Mouse (Mus musculus): ENCODE measurements around the gene Dlx5. TPM values are rescaled to one million over a fixed set of nuclear protein-coding genes. Genes with fewer than 3 reads are reported as not detected.

The Dlx5 gene
- total and polyA plus RNA-seq, 3 experiments: not detected

- Histone ChIP-seq H3K9ac (ENCODE audit: insufficient read depth, low read depth) (no peak overlapping the region), H3K27me3 (replicated peaks) (no peaks in the 10 kb centered on the region)
- dilution Hi-C loops (cut with MboI; ENCODE audit: extremely low pct_ligation_motif_present, extremely low pct_unique_long_range_greater_than_20kb, low sequenced_read_pairs): no loop called here
Measured at GRCm38 (mm10) chr6:6881115-6881637, 709 bp downstream of the Dlx5 start.

GRCm38 (mm10) chr6:6880361-6881114, 1.3 kb downstream of the Dlx5 start:
- Histone ChIP-seq H3K27me3 (replicated peaks) (no peaks in the 10 kb centered on the region), H3K27ac (ENCODE audit: insufficient read depth, low read depth) (no peak overlapping the region), H3K9ac (ENCODE audit: insufficient read depth, low read depth) (no peak overlapping the region), H3K4me2 (ENCODE audit: insufficient read depth, low read depth, poor library complexity, severe bottlenecking) (no peak overlapping the region), H3K4me1 (ENCODE audit: control insufficient read depth in 1 of 2, insufficient read depth in 2 of 2) (peaks cover 0 to 10% of the 10 kb centered on the region in 2 experiments; a peak in 1 of 4 replicates), H3K36me3 (replicated peaks in 1 of 2; ENCODE audit: control insufficient read depth in 1 of 2, insufficient read depth in 1 of 2, low read length in 1 of 2) (no peaks in the 10 kb centered on the region), H3K9me3 (replicated peaks; ENCODE audit: low read length) (peaks cover 1% of the 10 kb centered on the region), H3K4me3 (replicated peaks in 1 of 3; ENCODE audit: low read depth in 2 of 3, low read length in 2 of 3, poor library complexity in 1 of 3) (no peak overlapping the region), H3K79me2 (replicated peaks; ENCODE audit: control insufficient read depth, extremely low read depth, insufficient read depth, poor library complexity, severe bottlenecking) (no peaks in the 10 kb centered on the region)
- dilution Hi-C loops (cut with MboI; ENCODE audit: extremely low pct_ligation_motif_present, extremely low pct_unique_long_range_greater_than_20kb, low sequenced_read_pairs): no loop called here
- TF ChIP-seq ZC3H11A (IDR thresholded peaks at IDR 0.05; ENCODE audit: low read depth, low read length): no peak
- TF ChIP-seq ZMIZ1 (IDR thresholded peaks at IDR 0.05; ENCODE audit: low read depth, low read length): no peak
- TF ChIP-seq MAFK (IDR thresholded peaks at IDR 0.05; ENCODE audit: insufficient replicate concordance, low read length): no peak
- TF ChIP-seq ZNF384 (IDR thresholded peaks at IDR 0.05; ENCODE audit: low read depth, low read length): no peak
- TF ChIP-seq BHLHE40 (IDR thresholded peaks at IDR 0.05; ENCODE audit: low read depth, low read length): no peak
- no peak for TF ChIP-seq SIN3A (IDR thresholded peaks at IDR 0.05; ENCODE audit: low read length)
- TF ChIP-seq E2F4 (IDR thresholded peaks at IDR 0.05; ENCODE audit: insufficient replicate concordance, low read depth, low read length): no peak
- TF ChIP-seq USF2 (conservative IDR thresholded peaks at IDR 0.05; ENCODE audit: low read depth, low read length): no peak
- no peak for TF ChIP-seq JUN (IDR thresholded peaks at IDR 0.05; ENCODE audit: insufficient read depth, low read depth, low read length)
- in situ Hi-C loops (cut with MboI; ENCODE audit: low pct_ligation_motif_present, low pct_unique_long_range_greater_than_20kb, low sequenced_read_pairs): loop anchor here (25.0 kb wide), 2 partner anchors 593 to 768 kb away; no protein-coding TSS in a partner anchor
- DNase-seq (ENCODE audit: extremely low read depth): no peak

More at GRCm38 (mm10) chr6:6881115-6881637, 709 bp downstream of the Dlx5 start:
- Histone ChIP-seq H3K36me3 (replicated peaks in 1 of 2; ENCODE audit: control insufficient read depth in 1 of 2, insufficient read depth in 1 of 2, low read length in 1 of 2) (no peaks in the 10 kb centered on the region), H3K4me2 (ENCODE audit: insufficient read depth, low read depth, poor library complexity, severe bottlenecking) (no peak overlapping the region), H3K9me3 (replicated peaks; ENCODE audit: low read length) (peaks cover 1% of the 10 kb centered on the region), H3K79me2 (replicated peaks; ENCODE audit: control insufficient read depth, extremely low read depth, insufficient read depth, poor library complexity, severe bottlenecking) (no peaks in the 10 kb centered on the region), H3K4me3 (replicated peaks in 1 of 3; ENCODE audit: low read depth in 2 of 3, low read length in 2 of 3, poor library complexity in 1 of 3) (no peak overlapping the region), H3K27ac (ENCODE audit: insufficient read depth, low read depth) (no peak overlapping the region), H3K4me1 (ENCODE audit: control insufficient read depth in 1 of 2, insufficient read depth in 2 of 2) (peaks cover 0 to 10% of the 10 kb centered on the region in 2 experiments; a peak in 1 of 4 replicates)
- in situ Hi-C loops (cut with MboI; ENCODE audit: low pct_ligation_motif_present, low pct_unique_long_range_greater_than_20kb, low sequenced_read_pairs): loop anchor here (25.0 kb wide), 2 partner anchors 594 to 769 kb away; no protein-coding TSS in a partner anchor
- TF ChIP-seq MXI1 (IDR thresholded peaks at IDR 0.05; ENCODE audit: low read depth, low read length) (no peak), EP300 (IDR thresholded peaks at IDR 0.05; ENCODE audit: low read length) (no peak), CTCF (conservative IDR thresholded peaks at IDR 0.05 in 1 of 2, IDR thresholded peaks at IDR 0.05 in 1 of 2; ENCODE audit: low read depth in 2 of 2, low read length in 2 of 2) (no peak), POLR2A (IDR thresholded peaks at IDR 0.05; ENCODE audit: low read depth, low read length) (no peak), MYC (IDR thresholded peaks at IDR 0.05; ENCODE audit: low read depth, low read length) (no peak), USF1 (IDR thresholded peaks at IDR 0.05; ENCODE audit: low read depth, low read length) (no peak), MAFK (IDR thresholded peaks at IDR 0.05; ENCODE audit: insufficient replicate concordance, low read length) (no peak), RAD21 (IDR thresholded peaks at IDR 0.05; ENCODE audit: low read depth, low read length) (no peak), IRF4 (IDR thresholded peaks at IDR 0.05; ENCODE audit: low read depth, low read length) (no peak), ZKSCAN1 (IDR thresholded peaks at IDR 0.05; ENCODE audit: borderline replicate concordance, low read depth, low read length) (no peak), MAX (IDR thresholded peaks at IDR 0.05; ENCODE audit: low read length) (no peak), E2F4 (IDR thresholded peaks at IDR 0.05; ENCODE audit: insufficient replicate concordance, low read depth, low read length) (no peak), CHD1 (IDR thresholded peaks at IDR 0.05; ENCODE audit: low read depth, low read length) (no peak), RCOR1 (conservative IDR thresholded peaks at IDR 0.05; ENCODE audit: low read depth, low read length) (no peak), PAX5 (IDR thresholded peaks at IDR 0.05; ENCODE audit: low read length) (no peak), MEF2A (IDR thresholded peaks at IDR 0.05; ENCODE audit: borderline replicate concordance, low read depth, low read length) (no peak)
- no peak for DNase-seq (ENCODE audit: extremely low read depth)

Data from CH12.LX (cell line).